Mouse (Mus musculus) hindbrain, postnatal 0 days (tissue): Measurements from ENCODE around the gene Elmo1. TPM values are rescaled to one million over a fixed set of nuclear protein-coding genes. Genes with fewer than 3 reads are reported as not detected.

ENCODE experiments used
- ATAC-seq: fragments of 200-750 bp; cut with Nextera tagmentation; 2 replicates; pipeline ENCODE4 v1.8.0; 2017; ENCODE audit warnings: mild to moderate bottlenecking, moderate TSS enrichment, moderate library complexity
- DNase-seq: peaks from one replicate; pipeline ENCODE4 v3.0.0-alpha.2; 2015; ENCODE audit warnings: low spot score
- H3K27ac ChIP-seq: fragments of 300-500 bp; sonication (generic); 2 replicates; pipeline ENCODE4 v1.5.1; 2014; ENCODE audit warnings: mild to moderate bottlenecking
- H3K27me3 ChIP-seq: fragments of 300-500 bp; sonication (generic); 2 replicates; pipeline ENCODE4 v1.6.1; 2014; ENCODE audit warnings: low read length, mixed read lengths; ENCODE audit not compliant: insufficient read depth
- H3K36me3 ChIP-seq: fragments of 300-500 bp; sonication (generic); 2 replicates; pipeline ENCODE4 v1.6.1; 2014; ENCODE audit warnings: low read length, mixed read lengths; ENCODE audit not compliant: insufficient read depth
- H3K4me1 ChIP-seq: fragments of 300-500 bp; sonication (generic); 2 replicates; pipeline ENCODE4 v1.6.1; 2014; ENCODE audit warnings: antibody characterized with exemption, low read length, mixed read lengths; ENCODE audit not compliant: insufficient read depth
- H3K4me2 ChIP-seq: fragments of 300-500 bp; sonication (generic); 2 replicates; pipeline ENCODE4 v1.6.1; 2014; ENCODE audit warnings: low read depth, mild to moderate bottlenecking, low read length, moderate library complexity, mixed read lengths
- H3K4me3 ChIP-seq: fragments of 300-500 bp; sonication (generic); 2 replicates; pipeline ENCODE4 v1.5.1; 2014; ENCODE audit warnings: low read length
- H3K9ac ChIP-seq: fragments of 300-500 bp; sonication (generic); replicated peaks from 2 replicates; pipeline ENCODE4 v1.6.1; 2014; ENCODE audit warnings: mild to moderate bottlenecking, low read length, moderate library complexity, mixed read lengths
- H3K9me3 ChIP-seq: fragments of 300-500 bp; sonication (generic); 2 replicates; pipeline ENCODE4 v1.6.1; 2016; ENCODE audit warnings: low read length, mixed read lengths
- CTCF ChIP-seq: IDR thresholded peaks from 2 replicates; pipeline ENCODE4 v1.5.1; 2016; ENCODE audit warnings: antibody characterized with exemption, control low read depth, low read depth
- WGBS: fragments of 180-500 bp; shearing (Covaris S2); extraction: QIAGEN DNeasy Blood & Tissue Kit; methylation state at CpG from one replicate; pipeline ENCODE4 v1.1.7; 2014; 5-methylcytosine and 5-hydroxymethylcytosine counted together
- polyA plus RNA-seq: library from polyadenylated mRNA; unstranded; fragments of >200 nt; fragmentation: Nextera tagmentation; extraction: Ambion mirVana; gene quantifications from 2 replicates; pipeline ENCODE4 v1.2.1, GENCODE M21; 2015
- total RNA-seq: library from RNA; depleted of rRNA; stranded (reverse); fragments of >200 nt; gene quantifications from 2 replicates; pipeline ENCODE4 v1.2.3, GENCODE M21; 2014

Gene Elmo1
- total and polyA plus RNA-seq, 2 experiments from 2014 or later, result 35.8 to 37.5 TPM

GRCm38 (mm10) chr13:20434071-20434470, 343.7 kb downstream of the Elmo1 start:
- no peak overlapping the region for H3K4me2 ChIP-seq
- no peak overlapping the region for H3K9ac ChIP-seq
- ATAC-seq, result no peak
- WGBS, result 65% methylated on average over 4 of the region's 4 CpGs
- no peaks in the 10 kb centered on the region for H3K27me3 ChIP-seq
- no peak overlapping the region for H3K27ac ChIP-seq
- H3K4me1 ChIP-seq, result no peaks in the 10 kb centered on the region
- H3K9me3 ChIP-seq, result no peaks in the 10 kb centered on the region
- no peaks in the 10 kb centered on the region for H3K36me3 ChIP-seq
- DNase-seq, result peak; percentile 24
- no peak overlapping the region for H3K4me3 ChIP-seq
- peak; percentile 19; the same call in 1 of the 2 replicates for TF ChIP-seq CTCF

GRCm38 (mm10) chr13:20439488-20439887, 349.1 kb downstream of the Elmo1 start:
- Histone ChIP-seq H3K9ac (no peak overlapping the region), H3K27me3 (no peaks in the 10 kb centered on the region), H3K36me3 (no peaks in the 10 kb centered on the region), H3K4me1 (no peaks in the 10 kb centered on the region), H3K9me3 (no peaks in the 10 kb centered on the region), H3K4me2 (no peak overlapping the region), H3K4me3 (no peak overlapping the region), H3K27ac (no peak overlapping the region)
- ATAC-seq (no peak), DNase-seq (no peak)
- TF ChIP-seq CTCF, result no peak
- 92% methylated on average over 1 of the region's 1 CpGs for WGBS

GRCm38 (mm10) chr13:20450831-20451353, 360.5 kb downstream of the Elmo1 start:
- H3K27me3 ChIP-seq, result no peaks in the 10 kb centered on the region
- DNase-seq, result no peak
- H3K36me3 ChIP-seq, result no peaks in the 10 kb centered on the region
- no peaks in the 10 kb centered on the region for H3K9me3 ChIP-seq
- H3K4me1 ChIP-seq, result peaks cover 12% of the 10 kb centered on the region
- no peak overlapping the region for H3K4me3 ChIP-seq
- no peak for ATAC-seq
- H3K9ac ChIP-seq, result no peak overlapping the region
- 42% methylated on average over 7 of the region's 7 CpGs for WGBS
- H3K27ac ChIP-seq, result no peak overlapping the region
- no peak overlapping the region for H3K4me2 ChIP-seq
- no peak for TF ChIP-seq CTCF

- Histone ChIP-seq H3K4me3 (no peak overlapping the region), H3K36me3 (no peaks in the 10 kb centered on the region), H3K9ac (no peak overlapping the region), H3K27ac (peak overlapping the region; percentile 56), H3K9me3 (no peaks in the 10 kb centered on the region), H3K27me3 (no peaks in the 10 kb centered on the region), H3K4me2 (no peak overlapping the region), H3K4me1 (peaks cover 12% of the 10 kb centered on the region)
- no peak for TF ChIP-seq CTCF
- DNase-seq (peak; percentile 64), ATAC-seq (peak; percentile 74)
- WGBS, result 32% methylated on average over 1 of the region's 1 CpGs
Measured at GRCm38 (mm10) chr13:20454357-20454756, 364.0 kb downstream of the Elmo1 start.

- H3K9ac ChIP-seq, result no peak overlapping the region
- H3K4me2 ChIP-seq, result no peak overlapping the region
- no peaks in the 10 kb centered on the region for H3K36me3 ChIP-seq
- ATAC-seq, result no peak
- no peaks in the 10 kb centered on the region for H3K27me3 ChIP-seq
- TF ChIP-seq CTCF, result no peak
- no peak overlapping the region for H3K4me3 ChIP-seq
- DNase-seq, result no peak
- no peak overlapping the region for H3K27ac ChIP-seq
- WGBS, result 79% methylated on average over 6 of the region's 6 CpGs
- H3K4me1 ChIP-seq, result no peaks in the 10 kb centered on the region
- no peaks in the 10 kb centered on the region for H3K9me3 ChIP-seq
Measured at GRCm38 (mm10) chr13:20460096-20460495, 369.7 kb downstream of the Elmo1 start.

- no peak for TF ChIP-seq CTCF
- Histone ChIP-seq H3K9me3 (no peaks in the 10 kb centered on the region), H3K27ac (peak overlapping the region; percentile 37; the same call in 1 of the 2 replicates), H3K27me3 (no peaks in the 10 kb centered on the region), H3K36me3 (no peaks in the 10 kb centered on the region), H3K4me3 (no peak overlapping the region), H3K4me1 (no peaks in the 10 kb centered on the region), H3K4me2 (no peak overlapping the region), H3K9ac (no peak overlapping the region)
- WGBS, result 65% methylated on average over 3 of the region's 3 CpGs
- DNase-seq (peak; percentile 64), ATAC-seq (no peak)
Measured at GRCm38 (mm10) chr13:20461616-20462015, 371.2 kb downstream of the Elmo1 start.

GRCm38 (mm10) chr13:20464161-20464560, 373.8 kb downstream of the Elmo1 start:
- Histone ChIP-seq H3K4me3 (no peak overlapping the region), H3K4me1 (no peaks in the 10 kb centered on the region), H3K9ac (no peak overlapping the region), H3K9me3 (no peaks in the 10 kb centered on the region), H3K36me3 (no peaks in the 10 kb centered on the region), H3K27me3 (no peaks in the 10 kb centered on the region), H3K27ac (no peak overlapping the region), H3K4me2 (no peak overlapping the region)
- DNase-seq, result no peak
- no peak for TF ChIP-seq CTCF
- ATAC-seq, result no peak
